Mouse (Mus musculus): ENCODE data around the gene Dynll2. TPM values are rescaled to one million over a fixed set of nuclear protein-coding genes. Genes with fewer than 3 reads are reported as not detected.

Dynll2 gene
- polyA plus RNA-seq (2017; shearing (Covaris generic)) = 1 to 10 TPM; 4.0 to 4.6 TPM

GRCm38 (mm10) chr11:87986831-87987793 is at the start of gene Dynll2:
Gene Dynll2 (minus strand): TSS chr11:87987533.
- peak; percentile 80 for ATAC-seq

GRCm38 (mm10) chr11:88036761-88037251 is 49.5 kb upstream of the Dynll2 start:
- ATAC-seq = no peak

- no peak for ATAC-seq
These were observed 48.6 kb upstream of the Dynll2 start for GRCm38 (mm10) chr11:88035970-88036369.

- ATAC-seq = no peak
These were observed 44.4 kb upstream of the Dynll2 start for GRCm38 (mm10) chr11:88031753-88032152.

- no peak for ATAC-seq
These were observed 43.5 kb upstream of the Dynll2 start for GRCm38 (mm10) chr11:88030836-88031235.

GRCm38 (mm10) chr11:88030219-88030618 is 42.9 kb upstream of the Dynll2 start:
- ATAC-seq = no peak

GRCm38 (mm10) chr11:88028193-88028684 is 40.9 kb upstream of the Dynll2 start:
- no peak for ATAC-seq

- ATAC-seq = no peak
These were observed 40.2 kb upstream of the Dynll2 start for GRCm38 (mm10) chr11:88027391-88028035.

GRCm38 (mm10) chr11:88023933-88024332 is 36.6 kb upstream of the Dynll2 start:
- no peak for ATAC-seq

- ATAC-seq = no peak
These were observed 28.5 kb upstream of the Dynll2 start for GRCm38 (mm10) chr11:88015795-88016194.

GRCm38 (mm10) chr11:88015161-88015560 is 27.8 kb upstream of the Dynll2 start:
- no peak for ATAC-seq

GRCm38 (mm10) chr11:88013632-88014031 is 26.3 kb upstream of the Dynll2 start:
- no peak for ATAC-seq

- ATAC-seq = no peak
These were observed 25.4 kb upstream of the Dynll2 start for GRCm38 (mm10) chr11:88012621-88013244.

GRCm38 (mm10) chr11:88011914-88012419 is 24.6 kb upstream of the Dynll2 start:
- ATAC-seq = no peak

GRCm38 (mm10) chr11:88011208-88011913 is 24.0 kb upstream of the Dynll2 start:
- peak; percentile 77 for ATAC-seq

GRCm38 (mm10) chr11:88009542-88010190 is 22.3 kb upstream of the Dynll2 start:
- ATAC-seq = no peak

GRCm38 (mm10) chr11:88008641-88009040 is 21.3 kb upstream of the Dynll2 start:
- no peak for ATAC-seq

GRCm38 (mm10) chr11:88004123-88004522 is 16.8 kb upstream of the Dynll2 start:
- ATAC-seq = no peak

GRCm38 (mm10) chr11:88002738-88003137 is 15.4 kb upstream of the Dynll2 start:
- ATAC-seq = no peak

GRCm38 (mm10) chr11:87999751-88000150 is 12.4 kb upstream of the Dynll2 start:
- no peak for ATAC-seq

- ATAC-seq = no peak
These were observed 4.5 kb upstream of the Dynll2 start for GRCm38 (mm10) chr11:87991806-87992205.
